Mouse (Mus musculus): ENCODE results near the gene Gm17545. TPM values are rescaled to one million over a fixed set of nuclear protein-coding genes. Genes with fewer than 3 reads are reported as not detected.

The Gm17545 gene
- total RNA-seq, 2 experiments from 2014 or later, result not detected

GRCm38 (mm10) chr9:22483866-22484561, 29.9 kb downstream of the Gm17545 start:
- H3K27ac ChIP-seq, result no peak overlapping the region

GRCm38 (mm10) chr9:22484562-22485308, 30.6 kb downstream of the Gm17545 start:
- no peak for TF ChIP-seq CTCF (conservative IDR thresholded peaks at IDR 0.05)
- no peak overlapping the region for H3K4me3 ChIP-seq
- H3K27ac ChIP-seq, result no peak overlapping the region
- no peak for DNase-seq (ENCODE audit: low spot score in 2 of 2)

More at GRCm38 (mm10) chr9:22483866-22484561, 29.9 kb downstream of the Gm17545 start:
- TF ChIP-seq CTCF (conservative IDR thresholded peaks at IDR 0.05), result no peak
- H3K4me3 ChIP-seq, result no peak overlapping the region
- no peak for DNase-seq (ENCODE audit: low spot score in 2 of 2)

- Histone ChIP-seq H3K4me3 (no peak overlapping the region), H3K27ac (no peak overlapping the region)
- no peak for DNase-seq (ENCODE audit: low spot score in 2 of 2)
- TF ChIP-seq CTCF (conservative IDR thresholded peaks at IDR 0.05), result no peak
Observed at GRCm38 (mm10) chr9:22486211-22486610, 32.1 kb downstream of the Gm17545 start.

- H3K27ac ChIP-seq, result no peak overlapping the region
- no peak for DNase-seq (ENCODE audit: low spot score in 2 of 2)
- no peak overlapping the region for H3K4me3 ChIP-seq
- no peak for TF ChIP-seq CTCF (conservative IDR thresholded peaks at IDR 0.05)
Observed at GRCm38 (mm10) chr9:22488963-22489362, 34.9 kb downstream of the Gm17545 start.

GRCm38 (mm10) chr9:22494203-22494807, 40.2 kb downstream of the Gm17545 start:
- Histone ChIP-seq H3K4me3 (no peak overlapping the region), H3K27ac (no peak overlapping the region)
- no peak for DNase-seq (ENCODE audit: low spot score in 2 of 2)
- peak; percentile 43 for TF ChIP-seq CTCF (conservative IDR thresholded peaks at IDR 0.05)

GRCm38 (mm10) chr9:22495133-22495532, 41.0 kb downstream of the Gm17545 start:
- TF ChIP-seq CTCF (conservative IDR thresholded peaks at IDR 0.05), result peak; percentile 59
- Histone ChIP-seq H3K4me3 (no peak overlapping the region), H3K27ac (no peak overlapping the region)
- DNase-seq (ENCODE audit: low spot score in 2 of 2), result no peak

- DNase-seq (ENCODE audit: low spot score in 2 of 2), result no peak
- no peak overlapping the region for H3K27ac ChIP-seq
- TF ChIP-seq CTCF (conservative IDR thresholded peaks at IDR 0.05), result no peak
- no peak overlapping the region for H3K4me3 ChIP-seq
Observed at GRCm38 (mm10) chr9:22497021-22497767, 43.1 kb downstream of the Gm17545 start.

GRCm38 (mm10) chr9:22502972-22503371, 48.9 kb downstream of the Gm17545 start:
- no peak for DNase-seq (ENCODE audit: low spot score in 2 of 2)
- no peak for TF ChIP-seq CTCF (conservative IDR thresholded peaks at IDR 0.05)
- H3K27ac ChIP-seq, result no peak overlapping the region
- H3K4me3 ChIP-seq, result no peak overlapping the region

- Histone ChIP-seq H3K27ac (no peak overlapping the region), H3K4me3 (no peak overlapping the region)
- TF ChIP-seq CTCF (conservative IDR thresholded peaks at IDR 0.05), result no peak
- no peak for DNase-seq (ENCODE audit: low spot score in 2 of 2)
Observed at GRCm38 (mm10) chr9:22503581-22503980, 49.5 kb downstream of the Gm17545 start.

- Histone ChIP-seq H3K27ac (no peak overlapping the region), H3K4me3 (no peak overlapping the region)
- DNase-seq (ENCODE audit: low spot score in 2 of 2), result no peak
- no peak for TF ChIP-seq CTCF (conservative IDR thresholded peaks at IDR 0.05)
Observed at GRCm38 (mm10) chr9:22505574-22505973, 51.5 kb downstream of the Gm17545 start.

Other genes with a start within 250 kb of the Gm17545 start
- gene Zfp809, start 228.6 kb upstream of the Gm17545 start, total RNA-seq (2021), result 10 to 100 TPM; 26.0 to 26.4 TPM
- gene Zfp599, start 194.4 kb upstream of the Gm17545 start, total RNA-seq (2021), result 1 to 10 TPM; 6.4 to 6.7 TPM
- gene Zfp810, start 146.6 kb upstream of the Gm17545 start, total RNA-seq (2021), result 10 to 100 TPM; 19.9 to 23.2 TPM
- gene Anln, start 65.1 kb upstream of the Gm17545 start, total RNA-seq (2021), result 10 to 100 TPM; 17.4 to 21.5 TPM
- gene 9530077C05Rik, start 42.8 kb upstream of the Gm17545 start, total RNA-seq (2021), result 1 to 10 TPM; 7.6 to 9.6 TPM
- gene Rp9, start 15.5 kb downstream of the Gm17545 start, total RNA-seq (2021), result 10 to 100 TPM; 34.3 to 34.5 TPM
- gene Bbs9, start 21.4 kb downstream of the Gm17545 start, total RNA-seq (2021), result 10 to 100 TPM; 21.0 to 26.6 TPM

Measured in layer of hippocampus, adult 2 months (tissue).